Mouse (Mus musculus) midbrain, postnatal 0 days (tissue): ENCODE results near the gene Nptx1. TPM values are rescaled to one million over a fixed set of nuclear protein-coding genes. Genes with fewer than 3 reads are reported as not detected.
A peak's percentile ranks its signal among the peaks of the same experiment; 100 is the strongest.

Experiments used
- ATAC-seq: fragments of 200-750 bp; cut with Nextera tagmentation; 2 replicates; pipeline ENCODE4 v1.8.0; 2017; ENCODE audit warnings: moderate number of reproducible peaks, mild to moderate bottlenecking, moderate TSS enrichment, moderate library complexity; ENCODE audit not compliant: low FRiP score
- DNase-seq: peaks from one replicate; pipeline ENCODE4 v3.0.0-alpha.2; 2015; ENCODE audit warnings: low spot score
- H3K27ac ChIP-seq: fragments of 300-500 bp; sonication (generic); 2 replicates; pipeline ENCODE4 v1.5.1; 2014; ENCODE audit warnings: low read depth, mild to moderate bottlenecking, low read length, mixed read lengths
- H3K27me3 ChIP-seq: fragments of 300-500 bp; sonication (generic); 2 replicates; pipeline ENCODE4 v1.6.1; 2014; ENCODE audit warnings: low read length, control low read depth, mixed read lengths; ENCODE audit not compliant: insufficient read depth
- H3K36me3 ChIP-seq: fragments of 300-500 bp; sonication (generic); 2 replicates; pipeline ENCODE4 v1.6.1; 2014; ENCODE audit warnings: low read length, control low read depth, mixed read lengths; ENCODE audit not compliant: insufficient read depth
- H3K4me1 ChIP-seq: fragments of 300-500 bp; sonication (generic); 2 replicates; pipeline ENCODE4 v1.6.1; 2014; ENCODE audit warnings: mild to moderate bottlenecking, control low read depth, antibody characterized with exemption, low read length, mixed read lengths; ENCODE audit not compliant: insufficient read depth
- H3K4me2 ChIP-seq: fragments of 300-500 bp; sonication (generic); 2 replicates; pipeline ENCODE4 v1.6.1; 2014; ENCODE audit warnings: low read depth, mild to moderate bottlenecking, low read length, mixed read lengths; ENCODE audit not compliant: poor library complexity, severe bottlenecking
- H3K4me3 ChIP-seq: fragments of 300-500 bp; sonication (generic); 2 replicates; pipeline ENCODE4 v1.5.1; 2014; ENCODE audit warnings: low read depth, mild to moderate bottlenecking, low read length, moderate library complexity
- H3K9ac ChIP-seq: fragments of 300-500 bp; sonication (generic); replicated peaks from 2 replicates; pipeline ENCODE4 v1.6.1; 2014; ENCODE audit warnings: mild to moderate bottlenecking, low read length, moderate library complexity, mixed read lengths; ENCODE audit not compliant: poor library complexity, severe bottlenecking
- H3K9me3 ChIP-seq: fragments of 300-500 bp; sonication (generic); 2 replicates; pipeline ENCODE4 v1.6.1; 2016; ENCODE audit warnings: low read length, control low read depth
- CTCF ChIP-seq: IDR thresholded peaks from 2 replicates; pipeline ENCODE4 v1.5.1; 2016; ENCODE audit warnings: antibody characterized with exemption, mild to moderate bottlenecking
- WGBS: fragments of 180-500 bp; shearing (Covaris S2); extraction: QIAGEN DNeasy Blood & Tissue Kit; methylation state at CpG from one replicate; pipeline ENCODE4 v1.1.7; 2014; 5-methylcytosine and 5-hydroxymethylcytosine counted together
- polyA plus RNA-seq: library from polyadenylated mRNA; unstranded; fragments of >200 nt; fragmentation: Nextera tagmentation; extraction: Ambion mirVana; gene quantifications from 2 replicates; pipeline ENCODE4 v1.2.1, GENCODE M21; 2015
- total RNA-seq: library from RNA; depleted of rRNA; stranded (reverse); fragments of >200 nt; gene quantifications from 2 replicates; pipeline ENCODE4 v1.2.3, GENCODE M21; 2014

The Nptx1 gene
- total and polyA plus RNA-seq, 2 experiments from 2014 or later: 7.6 to 22.4 TPM

- WGBS: 81% methylated on average over 7 of the region's 7 CpGs
- Histone ChIP-seq H3K9me3 (no peaks in the 10 kb centered on the region), H3K27me3 (no peaks in the 10 kb centered on the region; the same call in 1 of the 2 replicates), H3K4me1 (peaks cover 9% of the 10 kb centered on the region), H3K9ac (no peak overlapping the region), H3K27ac (no peak overlapping the region), H3K4me2 (no peak overlapping the region), H3K36me3 (no peaks in the 10 kb centered on the region), H3K4me3 (no peak overlapping the region)
- no peak for TF ChIP-seq CTCF
- DNase-seq (no peak), ATAC-seq (no peak)
Measured at GRCm38 (mm10) chr11:119554706-119555105, 7.2 kb upstream of the Nptx1 start.

DNA sequence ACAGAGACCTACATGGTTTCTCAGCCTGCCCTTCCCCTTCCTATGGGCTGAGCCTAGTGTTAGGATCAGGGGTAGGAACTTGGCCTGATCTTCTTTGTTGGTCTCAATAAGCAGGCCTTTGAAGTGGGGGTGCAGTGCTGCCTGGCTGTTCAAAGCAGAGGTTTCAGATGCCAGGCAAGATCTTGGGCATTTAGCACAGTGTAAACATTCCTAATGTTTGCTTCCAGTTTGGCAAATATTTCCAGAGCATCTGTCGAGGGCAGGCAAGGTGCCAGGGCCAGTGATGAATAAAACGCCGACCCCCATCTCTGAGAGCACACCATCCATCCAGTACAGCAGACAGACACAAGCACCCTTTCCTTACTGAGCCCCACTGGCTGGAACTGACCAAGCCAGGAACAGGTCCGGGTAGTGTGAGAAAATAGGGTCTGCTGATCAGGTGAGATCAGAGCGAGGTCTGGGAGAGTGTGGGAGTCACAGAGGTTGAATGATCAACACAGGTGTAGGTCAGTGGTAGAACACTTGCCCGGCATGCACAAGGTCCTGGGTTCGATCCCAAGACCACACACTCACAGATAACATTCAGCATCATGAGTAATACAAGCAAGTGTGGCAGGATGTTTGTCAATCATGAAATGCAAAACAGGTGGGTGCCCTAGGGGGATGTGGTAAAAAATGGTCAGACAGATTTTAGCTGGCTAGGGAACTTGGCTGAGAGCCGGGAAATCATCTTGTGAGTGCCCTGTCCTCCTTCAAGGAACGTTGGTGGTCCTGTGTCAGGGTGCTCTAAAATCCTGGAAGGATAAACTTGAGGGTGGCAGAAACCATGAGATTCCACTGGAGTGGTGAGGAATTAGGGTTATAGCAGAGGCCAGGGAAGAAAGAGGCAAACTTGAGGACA is 5.6 kb upstream of the Nptx1 start:
- peaks cover 8% of the 10 kb centered on the region; the same call in 1 of the 2 replicates for H3K4me1 ChIP-seq

GRCm38 (mm10) chr11:119552301-119552700 is 4.7 kb upstream of the Nptx1 start:
- no peak for TF ChIP-seq CTCF
- whole genome bisulfite sequencing: 27% methylated on average over 1 of the region's 1 CpGs
- Histone ChIP-seq H3K9me3 (no peaks in the 10 kb centered on the region), H3K27me3 (peaks cover 5% of the 10 kb centered on the region; the same call in 1 of the 2 replicates), H3K4me2 (no peak overlapping the region), H3K4me3 (no peak overlapping the region), H3K36me3 (no peaks in the 10 kb centered on the region), H3K27ac (no peak overlapping the region), H3K4me1 (peaks cover 6% of the 10 kb centered on the region; the same call in 1 of the 2 replicates), H3K9ac (no peak overlapping the region)
- DNase-seq (no peak), ATAC-seq (no peak)

More for the DNA sequence above, 5.6 kb upstream of the Nptx1 start:
- Histone ChIP-seq H3K4me2 (no peak overlapping the region), H3K27ac (no peak overlapping the region), H3K27me3 (peaks cover 5% of the 10 kb centered on the region; the same call in 1 of the 2 replicates), H3K4me3 (no peak overlapping the region), H3K36me3 (no peaks in the 10 kb centered on the region), H3K9me3 (no peaks in the 10 kb centered on the region), H3K9ac (no peak overlapping the region)
- WGBS: 68% methylated on average over 9 of the region's 9 CpGs
- ATAC-seq: no peak
- no peak for TF ChIP-seq CTCF
- no peak for DNase-seq

DNA sequence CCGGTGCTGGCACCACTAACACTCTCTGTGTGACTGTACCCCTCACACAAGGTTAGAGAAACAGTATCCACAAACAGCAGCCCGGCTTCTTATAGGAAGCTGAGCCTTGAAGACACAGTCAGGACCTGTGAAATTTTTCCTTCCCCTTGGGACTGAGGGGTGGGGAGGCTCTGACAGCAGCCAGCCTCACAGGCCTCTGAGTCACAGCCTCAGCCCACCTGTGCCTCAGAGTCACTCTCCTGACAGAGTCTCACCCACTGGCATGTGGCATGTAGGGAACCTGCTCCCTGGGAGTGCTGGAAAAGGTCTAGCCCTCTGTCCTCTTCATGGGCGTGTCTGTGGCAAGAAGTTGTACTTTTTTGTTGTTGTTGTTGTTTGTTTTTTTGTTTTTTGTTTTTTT is 3.9 kb upstream of the Nptx1 start:
- Histone ChIP-seq H3K9me3 (no peaks in the 10 kb centered on the region), H3K4me1 (peaks cover 6% of the 10 kb centered on the region; the same call in 1 of the 2 replicates), H3K4me3 (no peak overlapping the region), H3K27me3 (peaks cover 5% of the 10 kb centered on the region; the same call in 1 of the 2 replicates), H3K27ac (no peak overlapping the region), H3K36me3 (no peaks in the 10 kb centered on the region), H3K9ac (no peak overlapping the region), H3K4me2 (no peak overlapping the region)
- DNase-seq (no peak), ATAC-seq (no peak)
- WGBS: 52% methylated on average over 3 of the region's 3 CpGs
- TF ChIP-seq CTCF: no peak

DNA sequence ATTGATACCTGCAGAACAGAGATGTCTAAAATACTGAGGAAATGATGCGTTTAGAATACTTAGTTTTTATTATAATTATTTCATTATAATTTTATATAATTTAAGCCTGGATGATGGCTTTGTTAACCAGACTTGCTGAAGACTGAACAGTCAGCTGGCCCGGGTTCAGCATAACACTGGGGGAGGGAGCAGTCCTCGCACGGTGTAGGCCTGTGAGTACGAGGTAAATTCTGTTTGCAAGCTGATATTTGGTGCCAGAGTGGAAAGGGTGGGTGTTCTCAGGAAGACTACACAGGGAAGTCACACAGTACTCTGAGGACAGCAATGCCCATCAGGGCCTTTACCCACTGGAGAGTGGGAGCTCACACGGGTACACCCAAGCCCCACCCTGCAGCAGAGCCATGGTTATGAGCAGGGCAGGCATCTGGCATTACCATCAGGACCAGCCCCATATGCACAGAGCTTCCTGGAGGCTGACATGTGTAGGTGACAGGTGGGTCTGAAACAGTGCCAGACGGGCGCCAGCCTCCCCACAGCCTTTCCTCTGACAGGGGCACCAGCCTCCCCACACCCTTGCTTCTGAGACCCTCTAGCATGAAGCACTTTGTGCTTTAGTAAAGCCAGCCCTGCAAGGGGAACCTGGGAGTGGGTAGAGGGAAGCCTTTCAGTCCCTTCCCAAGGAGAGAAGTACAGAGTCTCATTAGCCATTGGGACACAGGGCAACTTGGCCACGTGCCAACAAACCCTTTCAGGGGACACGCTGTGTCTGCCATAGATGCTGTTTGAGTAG is 3.2 kb upstream of the Nptx1 start:
- WGBS: 58% methylated on average over 10 of the region's 10 CpGs
- Histone ChIP-seq H3K4me3 (no peak overlapping the region), H3K4me2 (no peak overlapping the region), H3K27ac (no peak overlapping the region), H3K9ac (no peak overlapping the region), H3K27me3 (peaks cover 5% of the 10 kb centered on the region; the same call in 1 of the 2 replicates), H3K4me1 (peaks cover 6% of the 10 kb centered on the region; the same call in 1 of the 2 replicates), H3K36me3 (no peaks in the 10 kb centered on the region), H3K9me3 (no peaks in the 10 kb centered on the region)
- no peak for TF ChIP-seq CTCF
- DNase-seq (peak; percentile 58), ATAC-seq (no peak)
